Mouse (Mus musculus) MEL (cell line): ENCODE data around the gene Tspan18. TPM values are rescaled to one million over a fixed set of nuclear protein-coding genes. Genes with fewer than 3 reads are reported as not detected.

Experiments
- DNase-seq: peaks from one replicate; pipeline ENCODE4 v3.0.0; 2011; ENCODE audit warnings: low read depth, low spot score
- H3K27ac ChIP-seq: 2 replicates; pipeline ENCODE4 v1.5.1; 2012; ENCODE audit warnings: low read depth, mild to moderate bottlenecking, control low read depth, low read length, moderate library complexity; ENCODE audit not compliant: control insufficient read depth
- H3K27me3 ChIP-seq, 2 experiments: fragments of 150-350 bp in 1 of 2; sonication (generic) in 1 of 2; 2 replicates each; pipeline ENCODE4 v1.6.1; 2012; ENCODE audit warnings: low read length in 2 of 2, mild to moderate bottlenecking in 2 of 2, improper control_type of control experiment in 1 of 2, moderate library complexity in 1 of 2; ENCODE audit not compliant: insufficient read depth in 2 of 2, control insufficient read depth in 1 of 2
- H3K36me3 ChIP-seq, 2 experiments: 2 replicates each; pipeline ENCODE4 v1.6.1; 2012 to 2014; ENCODE audit warnings: low read length in 2 of 2, improper control_type of control experiment in 1 of 2, inconsistent platforms in 1 of 2, mild to moderate bottlenecking in 1 of 2; ENCODE audit not compliant: insufficient read depth in 2 of 2, control insufficient read depth in 1 of 2
- H3K4me1 ChIP-seq, 2 experiments: fragments of 150-350 bp in 1 of 2; sonication (generic) in 1 of 2; 2 replicates each; pipeline ENCODE4 v1.6.1; 2012; ENCODE audit warnings: low read length in 2 of 2, improper control_type of control experiment in 1 of 2, mild to moderate bottlenecking in 1 of 2; ENCODE audit not compliant: insufficient read depth in 2 of 2, control insufficient read depth in 1 of 2
- H3K4me3 ChIP-seq, 2 experiments: fragments of 150-350 bp in 1 of 2; sonication (generic) in 1 of 2; 2 replicates each; pipeline ENCODE4 v1.5.1; 2012; ENCODE audit warnings: low read depth in 2 of 2, low read length in 2 of 2, mild to moderate bottlenecking in 2 of 2, moderate library complexity in 2 of 2, control low read depth in 1 of 2, improper control_type of control experiment in 1 of 2; ENCODE audit not compliant: control insufficient read depth in 1 of 2, insufficient read depth in 1 of 2
- H3K79me2 ChIP-seq: 2 replicates; pipeline ENCODE4 v1.6.1; 2012; ENCODE audit warnings: mild to moderate bottlenecking, low read length, moderate library complexity; ENCODE audit not compliant: control insufficient read depth, poor library complexity, insufficient read depth
- H3K9ac ChIP-seq: 2 replicates; pipeline ENCODE4 v1.6.1; 2012; ENCODE audit warnings: low read depth, mild to moderate bottlenecking, control low read depth, low read length, moderate library complexity; ENCODE audit not compliant: control insufficient read depth, poor library complexity, severe bottlenecking
- H3K9me3 ChIP-seq: fragments of 150-350 bp; sonication (generic); replicated peaks from 2 replicates; pipeline ENCODE4 v1.6.1; 2012; ENCODE audit warnings: mild to moderate bottlenecking, low read length, improper control_type of control experiment, moderate library complexity; ENCODE audit not compliant: insufficient read depth
- E2F4 ChIP-seq: IDR thresholded peaks from 2 replicates; pipeline ENCODE4 v1.6.1; 2011; ENCODE audit warnings: low read depth, low read length, improper control_type of control experiment, borderline replicate concordance
- EP300 ChIP-seq, 2 experiments: IDR thresholded peaks; 2 replicates each; pipeline ENCODE4 v1.6.1; 2011; ENCODE audit warnings: improper control_type of control experiment in 2 of 2, low read length in 2 of 2, low read depth in 1 of 2, mild to moderate bottlenecking in 1 of 2
- GATA1 ChIP-seq: IDR thresholded peaks from 2 replicates; pipeline ENCODE4 v1.6.1; 2011; ENCODE audit warnings: low read depth, low read length, improper control_type of control experiment
- JUND ChIP-seq: IDR thresholded peaks from 2 replicates; pipeline ENCODE4 v1.6.1; 2011; ENCODE audit warnings: low read depth, mild to moderate bottlenecking, improper control_type of control experiment, low read length
- MAZ ChIP-seq: IDR thresholded peaks from 2 replicates; pipeline ENCODE4 v1.6.1; 2012; ENCODE audit warnings: low read depth, mild to moderate bottlenecking, inconsistent platforms, low read length, improper control_type of control experiment
- MYC ChIP-seq: IDR thresholded peaks from 2 replicates; pipeline ENCODE4 v1.6.1; 2011; ENCODE audit warnings: low read depth, mild to moderate bottlenecking, low read length, improper control_type of control experiment, moderate library complexity
- NELFE ChIP-seq: IDR thresholded peaks from 2 replicates; pipeline ENCODE4 v1.6.1; 2011; ENCODE audit warnings: low read depth, low read length, improper control_type of control experiment
- NRF1 ChIP-seq: IDR thresholded peaks from 2 replicates; pipeline ENCODE4 v1.6.1; 2014; ENCODE audit warnings: low read depth, mild to moderate bottlenecking, inconsistent platforms, low read length, improper control_type of control experiment, moderate library complexity; ENCODE audit not compliant: poor library complexity, insufficient read depth, severe bottlenecking
- POLR2A ChIP-seq, 2 experiments: IDR thresholded peaks; 2 replicates each; pipeline ENCODE4 v1.6.1; 2011 to 2012; ENCODE audit warnings: low read length in 2 of 2, mild to moderate bottlenecking in 2 of 2, control low read depth in 1 of 2, improper control_type of control experiment in 1 of 2, low read depth in 1 of 2, moderate library complexity in 1 of 2; ENCODE audit not compliant: control insufficient read depth in 1 of 2, insufficient read depth in 1 of 2, poor library complexity in 1 of 2
- POLR2AphosphoS5 ChIP-seq: IDR thresholded peaks from 2 replicates; pipeline ENCODE4 v1.6.1; 2012; ENCODE audit warnings: low read depth, borderline replicate concordance, mild to moderate bottlenecking, inconsistent platforms, low read length, moderate library complexity, mixed read lengths
- RAD21 ChIP-seq: IDR thresholded peaks from 2 replicates; pipeline ENCODE4 v1.6.1; 2011; ENCODE audit warnings: mild to moderate bottlenecking, low read depth, low read length, improper control_type of control experiment
- RCOR1 ChIP-seq: IDR thresholded peaks from 2 replicates; pipeline ENCODE4 v1.6.1; 2012; ENCODE audit warnings: low read depth, mild to moderate bottlenecking, inconsistent platforms, low read length, improper control_type of control experiment
- SIN3A ChIP-seq: IDR thresholded peaks from 2 replicates; pipeline ENCODE4 v1.6.1; 2012; ENCODE audit warnings: low read length, improper control_type of control experiment, inconsistent platforms
- SMC3 ChIP-seq: IDR thresholded peaks from 2 replicates; pipeline ENCODE4 v1.6.1; 2011; ENCODE audit warnings: low read depth, low read length, improper control_type of control experiment
- TAL1 ChIP-seq: IDR thresholded peaks from 2 replicates; pipeline ENCODE4 v1.6.1; 2012; ENCODE audit warnings: mild to moderate bottlenecking, inconsistent platforms, low read length, moderate library complexity, mixed read lengths
- USF1 ChIP-seq: IDR thresholded peaks from 2 replicates; pipeline ENCODE4 v1.6.1; 2014; ENCODE audit warnings: low read depth, mild to moderate bottlenecking, inconsistent platforms, low read length, improper control_type of control experiment, moderate library complexity
- USF2 ChIP-seq, 2 experiments: IDR thresholded peaks; 2 replicates each; pipeline ENCODE4 v1.6.1; 2011 to 2012; ENCODE audit warnings: improper control_type of control experiment in 2 of 2, low read length in 2 of 2, borderline replicate concordance in 1 of 2, inconsistent platforms in 1 of 2, low read depth in 1 of 2, mild to moderate bottlenecking in 1 of 2; ENCODE audit not compliant: insufficient read depth in 1 of 2
- ZC3H11A ChIP-seq: IDR thresholded peaks from 2 replicates; pipeline ENCODE4 v1.6.1; 2012; ENCODE audit warnings: low read depth, mild to moderate bottlenecking, inconsistent platforms, low read length, improper control_type of control experiment
- ZNF384 ChIP-seq: IDR thresholded peaks from 2 replicates; pipeline ENCODE4 v1.6.1; 2012; ENCODE audit warnings: low read depth, mild to moderate bottlenecking, inconsistent platforms, low read length, improper control_type of control experiment
- polyA plus RNA-seq, 2 experiments: library from polyadenylated mRNA; stranded (reverse) in 1 of 2; unstranded in 1 of 2; fragments of >175 nt in 1 of 2; fragments of >200 nt in 1 of 2; gene quantifications; 2 replicates each; pipeline versions ENCODE4 v1.2.1 to v1.2.4; 2012; ENCODE audit warnings: low replicate concordance in 2 of 2, low read depth in 1 of 2; ENCODE audit not compliant: insufficient read length in 2 of 2, insufficient read depth in 1 of 2, missing spikeins in 1 of 2
- total RNA-seq: library from RNA; depleted of rRNA; stranded (reverse); fragments of 300-350 nt; gene quantifications from 2 replicates; pipeline ENCODE4 v1.2.3, GENCODE M21; 2012

The Tspan18 gene
- total and polyA plus RNA-seq, 3 experiments = 2.2 to 4.4 TPM; not detected in 1

DNA sequence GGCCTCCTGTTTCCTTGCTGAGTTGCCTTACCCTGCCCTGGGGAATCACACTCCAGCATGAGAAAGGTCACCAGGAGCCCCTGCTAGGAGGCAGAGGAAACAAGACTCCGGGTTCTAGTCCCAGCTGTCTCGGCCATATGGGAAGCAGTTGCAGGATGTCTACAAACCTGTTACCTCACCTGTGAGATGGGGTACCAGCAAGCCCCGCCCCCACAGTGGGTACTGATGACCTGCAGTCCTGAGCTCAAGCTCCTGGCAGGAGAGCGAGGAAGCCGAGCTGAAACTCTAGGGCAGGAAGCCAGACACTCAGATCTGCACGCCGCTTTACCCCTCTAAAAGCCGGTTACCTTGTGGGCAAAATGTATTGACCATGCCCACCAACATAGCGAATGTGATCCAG lies 31.1 kb upstream of the Tspan18 start:
- Histone ChIP-seq H3K4me3 (no peak overlapping the region), H3K9me3 (no peaks in the 10 kb centered on the region), H3K27me3 (peaks cover 4 to 7% of the 10 kb centered on the region in 2 experiments), H3K4me1 (peaks cover 2 to 13% of the 10 kb centered on the region in 2 experiments), H3K27ac (no peak overlapping the region), H3K9ac (no peak overlapping the region), H3K79me2 (no peaks in the 10 kb centered on the region), H3K36me3 (peaks cover 0 to 6% of the 10 kb centered on the region in 2 experiments; a peak in 2 of 4 replicates)
- no peak for TF ChIP-seq EP300 (IDR thresholded peaks at IDR 0.05; ENCODE audit: low read depth in 1 of 2, low read length in 2 of 2)
- TF ChIP-seq ZNF384 = no peak
- no peak for TF ChIP-seq SIN3A
- no peak for DNase-seq

GRCm38 (mm10) chr2:93364951-93365350 lies 30.6 kb upstream of the Tspan18 start:
- H3K27me3 ChIP-seq = peaks cover 4 to 7% of the 10 kb centered on the region in 2 experiments
- no peak overlapping the region for H3K27ac ChIP-seq
- H3K4me3 ChIP-seq = no peak overlapping the region
- peaks cover 2 to 16% of the 10 kb centered on the region in 2 experiments for H3K4me1 ChIP-seq
- no peaks in the 10 kb centered on the region for H3K79me2 ChIP-seq
- no peaks in the 10 kb centered on the region for H3K9me3 ChIP-seq
- no peak overlapping the region for H3K9ac ChIP-seq
- peaks cover 0 to 8% of the 10 kb centered on the region in 2 experiments; a peak in 2 of 4 replicates for H3K36me3 ChIP-seq
- no peak for TF ChIP-seq MAZ
- TF ChIP-seq JUND = no peak
- TF ChIP-seq ZC3H11A = no peak
- TF ChIP-seq POLR2A (IDR thresholded peaks at IDR 0.05; ENCODE audit: control insufficient read depth in 1 of 2, insufficient read depth in 1 of 2, low read depth in 1 of 2, low read length in 2 of 2, poor library complexity in 1 of 2) = no peak
- TF ChIP-seq MYC = no peak
- no peak for TF ChIP-seq E2F4
- TF ChIP-seq TAL1 = no peak
- no peak for TF ChIP-seq RAD21
- no peak for TF ChIP-seq RCOR1
- TF ChIP-seq POLR2AphosphoS5 = no peak
- TF ChIP-seq USF2 (IDR thresholded peaks at IDR 0.05; ENCODE audit: borderline replicate concordance in 1 of 2, insufficient read depth in 1 of 2, low read depth in 1 of 2, low read length in 2 of 2) = no peak
- TF ChIP-seq NELFE = no peak
- TF ChIP-seq GATA1 = no peak
- TF ChIP-seq USF1 = no peak
- TF ChIP-seq EP300 (IDR thresholded peaks at IDR 0.05; ENCODE audit: low read depth in 1 of 2, low read length in 2 of 2) = no peak
- no peak for TF ChIP-seq SMC3
- no peak for TF ChIP-seq NRF1
- DNase-seq = no peak
